Mouse (Mus musculus): ENCODE data around the gene Crebl2. TPM values are rescaled to one million over a fixed set of nuclear protein-coding genes. Genes with fewer than 3 reads are reported as not detected.

Gene Crebl2
- polyA plus RNA-seq, 1 experiment: 37.5 TPM

DNA sequence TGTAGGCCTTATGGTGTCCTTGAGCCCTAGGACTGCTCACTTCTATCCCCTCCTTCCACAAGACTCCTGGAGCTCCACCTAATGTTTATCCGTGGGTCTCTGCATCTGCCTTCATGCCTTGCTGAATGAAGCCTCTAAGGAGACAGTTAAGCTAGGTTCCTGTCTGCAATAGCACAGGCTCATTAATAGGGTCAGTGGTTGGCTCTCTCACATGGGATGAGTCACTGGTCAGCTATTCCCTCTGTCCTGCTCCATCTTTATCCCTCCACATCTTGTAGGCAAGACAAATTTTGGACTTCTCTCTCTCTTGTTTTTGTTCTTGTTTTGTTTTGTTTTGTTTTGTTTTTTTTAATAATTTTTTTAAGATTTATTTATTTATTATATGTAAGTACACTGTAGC lies 75.9 kb downstream of the Crebl2 start:
- DNase-seq (ENCODE audit: low spot score): no peak

Other genes starting within 250 kb of the Crebl2 start
- 15.2 and 15.4 TPM in 2 replicates for gene Mansc1, start 197.7 kb upstream of the Crebl2 start, polyA plus RNA-seq (2012; rRNA removed)
- 15.8 and 17.4 TPM in 2 replicates for gene Borcs5, start 190.6 kb upstream of the Crebl2 start, polyA plus RNA-seq (2012; rRNA removed)
- 29.4 and 34.6 TPM in 2 replicates for gene Dusp16, start 37.5 kb upstream of the Crebl2 start, polyA plus RNA-seq (2012; rRNA removed)
- 9.5 and 9.7 TPM in 2 replicates for gene Gpr19, start 68.4 kb downstream of the Crebl2 start, polyA plus RNA-seq (2012; rRNA removed)
- 28.8 and 32.3 TPM in 2 replicates for gene Cdkn1b, start 90.2 kb downstream of the Crebl2 start, polyA plus RNA-seq (2012; rRNA removed)
- gene Apold1, start 151.6 kb downstream of the Crebl2 start, polyA plus RNA-seq (2012; rRNA removed): 1.9 TPM in 2 replicates
- 80.2 and 86.4 TPM in 2 replicates for gene Ddx47, start 181.5 kb downstream of the Crebl2 start, polyA plus RNA-seq (2012; rRNA removed)
- gene Gprc5a, start 235.5 kb downstream of the Crebl2 start, polyA plus RNA-seq (2012; rRNA removed): 2.0 and 3.5 TPM in 2 replicates